Mouse (Mus musculus) midbrain, embryonic 13.5 days (tissue): ENCODE data around the gene Enpp6. TPM values are rescaled to one million over a fixed set of nuclear protein-coding genes. Genes with fewer than 3 reads are reported as not detected.

Experiments used
- polyA plus RNA-seq: library from polyadenylated mRNA; unstranded; fragments of >200 nt; fragmentation: Nextera tagmentation; extraction: Ambion mirVana; gene quantifications from 2 replicates; pipeline ENCODE4 v1.2.1, GENCODE M21; 2015

Gene Enpp6
- polyA plus RNA-seq, 1 experiment from 2014 or later, result 0.16 TPM

Other genes starting within 250 kb of the Enpp6 start
- gene Irf2, start 247.2 kb upstream of the Enpp6 start, polyA plus RNA-seq, result 8.1 and 9.8 TPM in 2 replicates